Mouse (Mus musculus): ENCODE data around the gene Itgam. TPM values are rescaled to one million over a fixed set of nuclear protein-coding genes. Genes with fewer than 3 reads are reported as not detected.
"Not testable (repeated sequence)": the region's sequence is repeated elsewhere in the genome, so short reads cannot be mapped to it uniquely, and the experiment has no call there.

Itgam gene
- polyA plus RNA-seq, 1 experiment from 2014 or later = 0.20 TPM

- Histone ChIP-seq H3K4me1 (ENCODE audit: control insufficient read depth, insufficient read depth, low read length) (no peaks in the 10 kb centered on the region), H3K9ac (ENCODE audit: low read length) (no peak overlapping the region), H3K27ac (ENCODE audit: low read depth, low read length) (no peak overlapping the region), H3K4me2 (no peak overlapping the region), H3K36me3 (ENCODE audit: control insufficient read depth, insufficient read depth, low read length) (no peaks in the 10 kb centered on the region), H3K27me3 (ENCODE audit: control insufficient read depth, insufficient read depth, low read length) (no peaks in the 10 kb centered on the region), H3K9me3 (ENCODE audit: control insufficient read depth, low read length) (no peaks in the 10 kb centered on the region), H3K4me3 (ENCODE audit: low read depth, low read length) (no peak overlapping the region)
- ATAC-seq (ENCODE audit: low FRiP score) = no peak
- 86% methylated on average over 4 of the region's 4 CpGs for WGBS
- no peak for DNase-seq (ENCODE audit: low spot score, missing footprints)
These were observed 37.1 kb upstream of the Itgam start for GRCm38 (mm10) chr7:128025381-128025780.

DNA sequence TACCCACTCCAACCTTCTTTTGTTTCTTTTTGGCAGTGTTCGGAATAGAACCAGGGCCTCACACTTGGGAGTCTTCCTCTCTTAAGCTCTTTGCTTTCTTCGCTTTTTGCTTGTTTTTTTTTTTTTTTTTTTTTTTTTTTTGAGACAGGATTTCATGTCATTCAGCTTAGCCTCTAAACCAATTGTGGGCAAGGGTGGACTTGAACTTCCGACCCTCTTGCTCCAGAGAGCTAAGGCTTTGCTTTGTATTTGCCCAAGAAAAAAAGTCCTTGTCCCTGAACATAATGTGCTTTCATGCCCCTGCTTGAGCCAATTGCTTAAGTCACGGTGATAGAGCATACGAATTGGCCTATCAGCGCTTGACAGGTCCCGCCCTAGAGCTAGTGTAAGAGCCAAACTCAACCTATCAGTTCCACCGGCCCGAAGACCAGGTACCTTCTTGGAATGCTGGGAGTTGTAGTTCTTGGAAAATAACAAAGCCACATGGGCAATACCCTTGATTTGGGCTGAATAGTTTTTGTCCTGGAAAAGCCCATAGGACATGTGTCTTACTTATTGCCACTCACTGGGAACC, 30.9 kb upstream of the Itgam start:
- Histone ChIP-seq H3K27ac (ENCODE audit: low read depth, low read length) (no peak overlapping the region), H3K4me2 (no peak overlapping the region), H3K9ac (ENCODE audit: low read length) (no peak overlapping the region), H3K36me3 (ENCODE audit: control insufficient read depth, insufficient read depth, low read length) (no peaks in the 10 kb centered on the region), H3K4me1 (ENCODE audit: control insufficient read depth, insufficient read depth, low read length) (no peaks in the 10 kb centered on the region), H3K27me3 (ENCODE audit: control insufficient read depth, insufficient read depth, low read length) (no peaks in the 10 kb centered on the region), H3K4me3 (ENCODE audit: low read depth, low read length) (no peak overlapping the region), H3K9me3 (ENCODE audit: control insufficient read depth, low read length) (no peaks in the 10 kb centered on the region)
- ATAC-seq (ENCODE audit: low FRiP score) (0 out of 2 replicates have a peak, but pooled peaks have one; percentile 48), DNase-seq (ENCODE audit: low spot score, missing footprints) (no peak)
- WGBS = 35% methylated on average over 9 of the region's 9 CpGs

DNA sequence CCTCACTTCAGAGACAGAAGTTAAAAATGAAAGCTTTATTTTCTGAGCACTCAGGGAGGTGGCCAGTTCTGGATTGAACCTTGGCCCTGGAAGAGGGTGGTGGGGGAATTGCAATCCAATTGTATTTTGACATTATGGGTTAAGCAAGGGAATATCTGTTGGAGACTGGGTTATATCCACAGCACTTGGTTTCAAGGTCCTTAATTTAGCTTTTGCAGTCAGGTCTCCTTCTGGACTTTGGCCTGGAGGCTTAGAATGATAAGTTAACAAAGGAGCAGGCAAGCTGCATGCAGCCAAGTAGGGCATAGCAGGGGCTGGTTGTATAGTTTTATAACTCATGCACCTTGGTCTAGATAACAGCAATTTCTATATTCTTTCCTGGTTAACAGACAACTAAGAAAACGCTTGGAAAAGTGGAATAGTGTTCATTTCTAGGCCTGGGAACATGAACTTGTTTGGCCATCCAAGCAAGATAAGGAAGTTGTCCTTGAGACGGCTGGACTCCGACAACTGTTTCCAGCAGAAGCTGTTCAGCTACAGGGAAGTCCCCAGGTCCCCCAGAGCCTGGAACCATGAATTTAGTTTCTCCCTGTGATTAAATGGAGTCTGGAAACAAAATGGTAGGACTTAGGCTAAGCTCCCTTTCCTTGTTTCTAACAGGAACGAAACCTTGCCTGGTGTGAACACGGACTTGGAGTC, 30.0 kb upstream of the Itgam start:
- no peaks in the 10 kb centered on the region for H3K9me3 ChIP-seq (ENCODE audit: control insufficient read depth, low read length)
- no peaks in the 10 kb centered on the region for H3K36me3 ChIP-seq (ENCODE audit: control insufficient read depth, insufficient read depth, low read length)
- no peaks in the 10 kb centered on the region for H3K4me1 ChIP-seq (ENCODE audit: control insufficient read depth, insufficient read depth, low read length)
- ATAC-seq (ENCODE audit: low FRiP score) = no peak
- no peaks in the 10 kb centered on the region for H3K27me3 ChIP-seq (ENCODE audit: control insufficient read depth, insufficient read depth, low read length)
- H3K4me2 ChIP-seq = no peak overlapping the region
- H3K9ac ChIP-seq (ENCODE audit: low read length) = no peak overlapping the region
- DNase-seq (ENCODE audit: low spot score, missing footprints) = no peak
- 92% methylated on average over 5 of the region's 5 CpGs for WGBS
- H3K4me3 ChIP-seq (ENCODE audit: low read depth, low read length) = no peak overlapping the region
- no peak overlapping the region for H3K27ac ChIP-seq (ENCODE audit: low read depth, low read length)

DNA sequence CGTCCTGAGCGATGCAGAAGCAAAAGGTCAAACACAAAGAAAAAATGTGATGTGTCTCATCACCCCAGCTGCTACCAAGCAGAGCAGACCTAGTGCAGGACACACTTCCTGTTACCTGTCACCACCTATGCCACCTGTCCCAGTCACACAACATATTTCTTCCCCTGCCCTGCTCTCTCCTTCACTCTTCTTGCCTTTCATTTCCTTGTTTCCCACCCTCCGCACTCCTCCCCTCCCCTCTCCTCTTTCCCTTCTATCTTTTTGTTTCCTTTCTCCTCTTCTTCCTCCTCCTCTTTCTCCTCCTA, 29.5 kb upstream of the Itgam start:
- H3K4me2 ChIP-seq = no peak overlapping the region
- 89% methylated on average over 3 of the region's 3 CpGs for WGBS

DNA sequence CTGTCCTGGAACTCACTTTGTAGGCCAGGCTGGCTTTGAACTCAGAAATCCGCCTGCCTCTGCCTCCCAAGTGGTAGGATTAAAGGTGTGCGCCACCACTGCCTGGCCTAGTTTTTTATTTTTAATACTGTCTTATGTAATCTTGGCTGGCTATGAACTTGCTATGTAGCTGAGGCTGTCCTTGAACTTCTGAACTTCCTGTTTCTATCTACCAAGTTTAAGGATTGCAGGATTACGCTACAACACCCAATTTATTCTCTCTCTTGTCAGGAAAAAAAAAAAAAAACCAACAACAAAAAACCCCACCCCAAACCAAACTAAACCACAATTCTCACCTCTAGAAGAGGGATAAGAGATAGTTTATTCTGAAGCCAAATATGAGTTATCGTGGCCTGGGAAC, 28.8 kb upstream of the Itgam start:
- Histone ChIP-seq H3K36me3 (ENCODE audit: control insufficient read depth, insufficient read depth, low read length) (no peaks in the 10 kb centered on the region), H3K27ac (ENCODE audit: low read depth, low read length) (no peak overlapping the region), H3K9ac (ENCODE audit: low read length) (no peak overlapping the region), H3K9me3 (ENCODE audit: control insufficient read depth, low read length) (no peaks in the 10 kb centered on the region), H3K4me1 (ENCODE audit: control insufficient read depth, insufficient read depth, low read length) (no peaks in the 10 kb centered on the region), H3K27me3 (ENCODE audit: control insufficient read depth, insufficient read depth, low read length) (no peaks in the 10 kb centered on the region), H3K4me3 (ENCODE audit: low read depth, low read length) (no peak overlapping the region), H3K4me2 (no peak overlapping the region)
- 92% methylated on average over 4 of the region's 4 CpGs for WGBS
- DNase-seq (ENCODE audit: low spot score, missing footprints) = no peak
- ATAC-seq (ENCODE audit: low FRiP score) = no peak

More for the DNA sequence above, 29.5 kb upstream of the Itgam start:
- H3K27ac ChIP-seq (ENCODE audit: low read depth, low read length) = no peak overlapping the region
- no peaks in the 10 kb centered on the region for H3K9me3 ChIP-seq (ENCODE audit: control insufficient read depth, low read length)
- H3K9ac ChIP-seq (ENCODE audit: low read length) = no peak overlapping the region
- H3K36me3 ChIP-seq (ENCODE audit: control insufficient read depth, insufficient read depth, low read length) = no peaks in the 10 kb centered on the region
- DNase-seq (ENCODE audit: low spot score, missing footprints) = no peak
- H3K27me3 ChIP-seq (ENCODE audit: control insufficient read depth, insufficient read depth, low read length) = no peaks in the 10 kb centered on the region
- H3K4me1 ChIP-seq (ENCODE audit: control insufficient read depth, insufficient read depth, low read length) = no peaks in the 10 kb centered on the region
- H3K4me3 ChIP-seq (ENCODE audit: low read depth, low read length) = no peak overlapping the region
- ATAC-seq (ENCODE audit: low FRiP score) = no peak

GRCm38 (mm10) chr7:128042161-128042820, 20.1 kb upstream of the Itgam start:
- not testable (repeated sequence) for ATAC-seq (ENCODE audit: low FRiP score); H3K27ac ChIP-seq (ENCODE audit: low read depth, low read length); H3K36me3 ChIP-seq (ENCODE audit: control insufficient read depth, insufficient read depth, low read length); H3K4me1 ChIP-seq (ENCODE audit: control insufficient read depth, insufficient read depth, low read length); H3K27me3 ChIP-seq (ENCODE audit: control insufficient read depth, insufficient read depth, low read length); H3K9me3 ChIP-seq (ENCODE audit: control insufficient read depth, low read length); DNase-seq (ENCODE audit: low spot score, missing footprints); H3K4me2 ChIP-seq; H3K9ac ChIP-seq (ENCODE audit: low read length); H3K4me3 ChIP-seq (ENCODE audit: low read depth, low read length)
- WGBS = 82% methylated on average over 15 of the region's 15 CpGs

GRCm38 (mm10) chr7:128044142-128044785, 18.2 kb upstream of the Itgam start:
- no peaks in the 10 kb centered on the region for H3K27me3 ChIP-seq (ENCODE audit: control insufficient read depth, insufficient read depth, low read length)
- H3K4me2 ChIP-seq = no peak overlapping the region
- H3K9ac ChIP-seq (ENCODE audit: low read length) = no peak overlapping the region
- no peak overlapping the region for H3K27ac ChIP-seq (ENCODE audit: low read depth, low read length)
- ATAC-seq (ENCODE audit: low FRiP score) = no peak
- no peak overlapping the region for H3K4me3 ChIP-seq (ENCODE audit: low read depth, low read length)
- H3K36me3 ChIP-seq (ENCODE audit: control insufficient read depth, insufficient read depth, low read length) = no peaks in the 10 kb centered on the region
- DNase-seq (ENCODE audit: low spot score, missing footprints) = no peak
- no peaks in the 10 kb centered on the region for H3K9me3 ChIP-seq (ENCODE audit: control insufficient read depth, low read length)
- 76% methylated on average over 4 of the region's 4 CpGs for WGBS
- no peaks in the 10 kb centered on the region for H3K4me1 ChIP-seq (ENCODE audit: control insufficient read depth, insufficient read depth, low read length)

DNA sequence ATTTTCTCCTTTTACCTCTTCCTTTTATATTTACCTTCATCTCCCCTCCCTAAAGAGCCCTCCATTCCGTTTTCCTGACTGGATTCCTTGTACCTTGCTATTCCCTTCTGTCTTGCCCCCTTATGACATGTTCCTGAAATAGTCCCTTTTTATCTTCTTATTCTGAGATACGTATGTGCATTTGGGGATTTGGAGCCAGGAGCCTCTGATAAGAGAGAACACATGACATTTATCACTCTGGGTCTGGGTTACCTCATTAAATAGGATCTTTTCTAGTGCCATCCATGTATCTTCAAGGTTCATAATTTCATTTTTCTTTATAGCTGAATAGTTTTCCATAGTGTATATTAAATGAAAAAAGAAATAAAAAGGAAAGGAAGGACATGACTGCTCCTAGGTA, 16.8 kb upstream of the Itgam start:
- DNase-seq (ENCODE audit: low spot score, missing footprints) = no peak
- H3K27ac ChIP-seq (ENCODE audit: low read depth, low read length) = no peak overlapping the region
- no peak overlapping the region for H3K9ac ChIP-seq (ENCODE audit: low read length)
- H3K4me3 ChIP-seq (ENCODE audit: low read depth, low read length) = no peak overlapping the region
- 79% methylated on average over 2 of the region's 2 CpGs for WGBS
- H3K4me2 ChIP-seq = no peak overlapping the region
- no peaks in the 10 kb centered on the region for H3K27me3 ChIP-seq (ENCODE audit: control insufficient read depth, insufficient read depth, low read length)
- no peaks in the 10 kb centered on the region for H3K36me3 ChIP-seq (ENCODE audit: control insufficient read depth, insufficient read depth, low read length)
- H3K9me3 ChIP-seq (ENCODE audit: control insufficient read depth, low read length) = no peaks in the 10 kb centered on the region
- no peak for ATAC-seq (ENCODE audit: low FRiP score)
- no peaks in the 10 kb centered on the region for H3K4me1 ChIP-seq (ENCODE audit: control insufficient read depth, insufficient read depth, low read length)

DNA sequence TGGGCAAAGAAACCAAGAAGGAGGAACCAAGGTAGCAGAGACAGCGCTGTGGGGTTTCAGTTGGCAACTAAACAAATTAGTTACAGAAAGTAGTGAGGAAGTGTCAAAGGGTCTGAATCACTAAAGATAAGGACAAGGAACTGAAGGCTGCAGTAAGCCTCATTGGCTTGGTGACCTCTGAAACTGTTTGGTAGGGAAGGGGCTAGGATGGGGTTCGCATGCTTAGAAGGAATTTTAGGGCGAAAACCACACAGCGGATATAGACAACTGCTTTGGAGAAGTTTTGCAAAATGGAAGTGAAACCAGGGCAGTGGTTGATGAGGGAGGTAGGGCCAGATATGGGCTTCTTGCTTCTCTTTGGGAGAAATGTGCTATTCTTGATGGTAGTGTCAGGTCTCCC, 13.6 kb upstream of the Itgam start:
- Histone ChIP-seq H3K4me3 (ENCODE audit: low read depth, low read length) (no peak overlapping the region), H3K4me2 (no peak overlapping the region), H3K4me1 (ENCODE audit: control insufficient read depth, insufficient read depth, low read length) (no peaks in the 10 kb centered on the region), H3K9me3 (ENCODE audit: control insufficient read depth, low read length) (no peaks in the 10 kb centered on the region), H3K27me3 (ENCODE audit: control insufficient read depth, insufficient read depth, low read length) (no peaks in the 10 kb centered on the region), H3K9ac (ENCODE audit: low read length) (no peak overlapping the region), H3K36me3 (ENCODE audit: control insufficient read depth, insufficient read depth, low read length) (no peaks in the 10 kb centered on the region), H3K27ac (ENCODE audit: low read depth, low read length) (no peak overlapping the region)
- 87% methylated on average over 4 of the region's 4 CpGs for WGBS
- no peak for ATAC-seq (ENCODE audit: low FRiP score)
- no peak for DNase-seq (ENCODE audit: low spot score, missing footprints)
